Mouse (Mus musculus) erythroblast, embryonic 14.5 days (primary cell): ENCODE data around the gene Magi1.

Experiments
- GATA1 ChIP-seq: IDR thresholded peaks from 2 replicates; pipeline ENCODE4 v1.6.1; 2012; ENCODE audit warnings: low read length, inconsistent platforms, mixed read lengths
- TAL1 ChIP-seq: IDR thresholded peaks from 3 replicates; pipeline ENCODE4 v1.6.1; 2012; ENCODE audit warnings: low read length, inconsistent platforms, mixed read lengths

GRCm38 (mm10) chr6:94215834-94216233, 67.9 kb downstream of the Magi1 start:
- TF ChIP-seq GATA1 = no peak
- no peak for TF ChIP-seq TAL1
